9 mouse cellular contexts compared by ENCODE assay signal in the genomic region with DNA sequence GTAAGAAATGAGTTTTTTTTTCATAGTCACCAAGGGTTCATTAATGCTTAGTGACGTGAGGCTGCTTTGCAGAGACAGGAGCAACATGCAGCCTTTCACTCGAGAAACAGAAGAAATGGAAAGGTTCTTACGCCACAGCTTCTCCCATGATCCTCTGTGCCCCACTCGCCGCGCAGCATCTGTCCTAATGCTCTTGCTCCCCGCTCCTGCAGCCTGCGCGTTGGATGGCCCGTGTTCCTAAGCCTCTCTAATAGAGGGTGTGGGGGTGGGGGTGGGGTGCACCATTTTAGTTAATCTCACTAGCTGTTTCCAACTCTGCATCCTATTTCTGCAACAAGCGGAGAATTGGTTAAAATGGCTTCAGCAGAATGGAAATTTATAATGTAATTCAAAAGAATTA. TPM values are rescaled to one million over a fixed set of nuclear protein-coding genes. Genes with fewer than 3 reads are reported as not detected.
A peak's percentile ranks its signal among the peaks of the same experiment; 100 is the strongest.
DNase-seq lines count a peak whose midpoint lies in the region; ATAC-seq and TF ChIP-seq lines count a peak whose summit lies in the region.
"Had no signal": no experiment of that assay in that cellular context is flagged by ENCODE, and none has a peak within 500 bp of the region (broad histone marks: within the 10 kb centered on the region; RNA-seq: fewer than 3 reads in every experiment).

No protein-coding gene starts in this region.

- no peak for ATAC-seq in forebrain, embryonic 15.5 days (replicated peaks)
- no peak for ATAC-seq in forebrain, embryonic 12.5 days (ENCODE audit: low FRiP score)
- ATAC-seq in kidney, embryonic 15.5 days (replicated peaks; ENCODE audit: low FRiP score): no peak
- ATAC-seq in midbrain, postnatal 0 days (ENCODE audit: low FRiP score): peak; percentile 58; the same call in 1 of the 2 replicates
- ATAC-seq in megakaryocyte progenitor cell, adult 5-6 weeks (replicated peaks; ENCODE audit: poor library complexity): no peak

- H3K9ac ChIP-seq in forebrain, embryonic 15.5 days (replicated peaks): no peak overlapping the region
- H3K9ac ChIP-seq in forebrain, embryonic 12.5 days: no peak overlapping the region
- no peak overlapping the region for H3K9ac ChIP-seq in kidney, embryonic 15.5 days
- no peak overlapping the region for H3K9ac ChIP-seq in midbrain, postnatal 0 days (replicated peaks; ENCODE audit: low read length, poor library complexity, severe bottlenecking)
- H3K9ac ChIP-seq: liver, embryonic 15.5 days had no signal

- no peaks in the 10 kb centered on the region for H3K4me1 ChIP-seq in forebrain, embryonic 15.5 days
- H3K4me1 ChIP-seq in forebrain, embryonic 12.5 days: no peaks in the 10 kb centered on the region; the same call in 1 of the 2 replicates
- 0 out of 2 replicates have a peak, but pooled peaks cover 3% of the 10 kb centered on the region for H3K4me1 ChIP-seq in kidney, embryonic 15.5 days
- H3K4me1 ChIP-seq in midbrain, postnatal 0 days (ENCODE audit: insufficient read depth, low read length): no peaks in the 10 kb centered on the region
- H3K4me1 ChIP-seq: liver, embryonic 15.5 days had no signal

- H3K36me3 ChIP-seq in forebrain, embryonic 15.5 days: no peaks in the 10 kb centered on the region
- no peaks in the 10 kb centered on the region for H3K36me3 ChIP-seq in forebrain, embryonic 12.5 days (replicated peaks)
- no peaks in the 10 kb centered on the region for H3K36me3 ChIP-seq in kidney, embryonic 15.5 days
- H3K36me3 ChIP-seq in midbrain, postnatal 0 days (ENCODE audit: insufficient read depth, low read length): no peaks in the 10 kb centered on the region
- H3K36me3 ChIP-seq: liver, embryonic 15.5 days had no signal

- peak overlapping the region; percentile 50; the same call in 1 of the 2 replicates for H3K27ac ChIP-seq in forebrain, embryonic 15.5 days (replicated peaks)
- no peak overlapping the region for H3K27ac ChIP-seq in forebrain, embryonic 12.5 days
- H3K27ac ChIP-seq in kidney, embryonic 15.5 days: peak overlapping the region; percentile 37; the same call in 1 of the 2 replicates
- peak overlapping the region; percentile 65 for H3K27ac ChIP-seq in midbrain, postnatal 0 days (ENCODE audit: low read depth, low read length)
- H3K27ac ChIP-seq: liver, embryonic 15.5 days had no signal

- H3K9me3 ChIP-seq in forebrain, embryonic 15.5 days: no peaks in the 10 kb centered on the region
- no peaks in the 10 kb centered on the region for H3K9me3 ChIP-seq in forebrain, embryonic 12.5 days
- H3K9me3 ChIP-seq in kidney, embryonic 15.5 days (replicated peaks): no peaks in the 10 kb centered on the region
- no peaks in the 10 kb centered on the region for H3K9me3 ChIP-seq in midbrain, postnatal 0 days (ENCODE audit: low read length)
- H3K9me3 ChIP-seq: liver, embryonic 15.5 days had no signal

- no peak for DNase-seq in kidney, postnatal 36 days
- DNase-seq in ZHBTc4 (ENCODE audit: low read depth, low spot score): peak; percentile 49
- no peak for DNase-seq in midbrain, postnatal 0 days (ENCODE audit: low spot score)
- DNase-seq in layer of hippocampus, adult 9-10 months (ENCODE audit: low spot score): no peak

- TF ChIP-seq CTCF in midbrain, postnatal 0 days (IDR thresholded peaks at IDR 0.05): no peak

- no peak overlapping the region for H3K4me3 ChIP-seq in forebrain, embryonic 15.5 days
- H3K4me3 ChIP-seq in forebrain, embryonic 12.5 days (replicated peaks): no peak overlapping the region
- H3K4me3 ChIP-seq in kidney, embryonic 15.5 days (replicated peaks): no peak overlapping the region
- H3K4me3 ChIP-seq in midbrain, postnatal 0 days (ENCODE audit: low read depth, low read length): no peak overlapping the region
- H3K4me3 ChIP-seq: liver, embryonic 15.5 days had no signal

- no peaks in the 10 kb centered on the region for H3K27me3 ChIP-seq in forebrain, embryonic 15.5 days
- H3K27me3 ChIP-seq in forebrain, embryonic 12.5 days: no peaks in the 10 kb centered on the region
- no peaks in the 10 kb centered on the region for H3K27me3 ChIP-seq in kidney, embryonic 15.5 days
- no peaks in the 10 kb centered on the region for H3K27me3 ChIP-seq in midbrain, postnatal 0 days (ENCODE audit: insufficient read depth, low read length)

- 79% methylated on average over 11 of the region's 11 CpGs for WGBS in forebrain, embryonic 15.5 days
- WGBS in forebrain, embryonic 12.5 days: 80% methylated on average over 11 of the region's 11 CpGs
- 81% methylated on average over 11 of the region's 11 CpGs for WGBS in kidney, embryonic 15.5 days
- WGBS in midbrain, postnatal 0 days: 74% methylated on average over 11 of the region's 11 CpGs

- no peak overlapping the region for H3K4me2 ChIP-seq in forebrain, embryonic 15.5 days (replicated peaks)
- no peak overlapping the region for H3K4me2 ChIP-seq in forebrain, embryonic 12.5 days
- H3K4me2 ChIP-seq in kidney, embryonic 15.5 days: no peak overlapping the region
- H3K4me2 ChIP-seq in midbrain, postnatal 0 days (ENCODE audit: low read depth, low read length, poor library complexity, severe bottlenecking): no peak overlapping the region
- H3K4me2 ChIP-seq: liver, embryonic 15.5 days had no signal

RNA-seq across cellular contexts. Expression of a gene that starts 40.0 kb away (rescaled TPM):
- polyA plus RNA-seq in forebrain, embryonic 15.5 days (2015; fragmentation: Nextera tagmentation; extraction: Ambion mirVana): 445 and 446 TPM in 2 replicates
- 425 and 437 TPM in 2 replicates for polyA plus RNA-seq in forebrain, embryonic 12.5 days (2016; fragmentation: Nextera tagmentation; extraction: Ambion mirVana)
- polyA plus RNA-seq in kidney, embryonic 15.5 days (2015; fragmentation: Nextera tagmentation; extraction: Ambion mirVana): 405 and 435 TPM in 2 replicates
- 91.1 and 102 TPM in 2 replicates for total RNA-seq in midbrain, postnatal 0 days (2014; rRNA removed)
- 422 and 424 TPM in 2 replicates for polyA plus RNA-seq in midbrain, postnatal 0 days (2015; fragmentation: Nextera tagmentation; extraction: Ambion mirVana)
- total RNA-seq in megakaryocyte progenitor cell, adult 5-6 weeks (2015): 372 and 397 TPM in 2 replicates
- 362 TPM in 2 replicates for total RNA-seq in megakaryocyte progenitor cell, adult 5-6 weeks (2017)

RNA-seq across cellular contexts. Expression of a gene that starts 41.2 kb away (rescaled TPM):
- 23.1 and 23.7 TPM in 2 replicates for polyA plus RNA-seq in forebrain, embryonic 15.5 days (2015; fragmentation: Nextera tagmentation; extraction: Ambion mirVana)
- 27.1 and 28.3 TPM in 2 replicates for polyA plus RNA-seq in forebrain, embryonic 12.5 days (2016; fragmentation: Nextera tagmentation; extraction: Ambion mirVana)
- 15.3 and 16.2 TPM in 2 replicates for polyA plus RNA-seq in kidney, embryonic 15.5 days (2015; fragmentation: Nextera tagmentation; extraction: Ambion mirVana)
- 9.0 and 14.3 TPM in 2 replicates for total RNA-seq in midbrain, postnatal 0 days (2014; rRNA removed)
- polyA plus RNA-seq in midbrain, postnatal 0 days (2015; fragmentation: Nextera tagmentation; extraction: Ambion mirVana): 18.0 and 19.0 TPM in 2 replicates
- total RNA-seq in megakaryocyte progenitor cell, adult 5-6 weeks (2015): 29.9 and 35.3 TPM in 2 replicates
- total RNA-seq in megakaryocyte progenitor cell, adult 5-6 weeks (2017): 25.2 and 26.0 TPM in 2 replicates

RNA-seq across cellular contexts. Expression of a gene that starts 44.6 kb away (rescaled TPM):
- 10.7 and 12.2 TPM in 2 replicates for polyA plus RNA-seq in forebrain, embryonic 15.5 days (2015; fragmentation: Nextera tagmentation; extraction: Ambion mirVana)
- 13.2 and 14.1 TPM in 2 replicates for polyA plus RNA-seq in forebrain, embryonic 12.5 days (2016; fragmentation: Nextera tagmentation; extraction: Ambion mirVana)
- polyA plus RNA-seq in kidney, embryonic 15.5 days (2015; fragmentation: Nextera tagmentation; extraction: Ambion mirVana): 15.9 and 16.5 TPM in 2 replicates
- total RNA-seq in midbrain, postnatal 0 days (2014; rRNA removed): 6.5 and 9.6 TPM in 2 replicates
- polyA plus RNA-seq in midbrain, postnatal 0 days (2015; fragmentation: Nextera tagmentation; extraction: Ambion mirVana): 8.7 and 8.9 TPM in 2 replicates
- total RNA-seq in megakaryocyte progenitor cell, adult 5-6 weeks (2015): 36.1 and 38.1 TPM in 2 replicates
- 22.5 and 27.9 TPM in 2 replicates for total RNA-seq in megakaryocyte progenitor cell, adult 5-6 weeks (2017)
